Mouse (Mus musculus): ENCODE measurements around the gene Kif1bp. TPM values are rescaled to one million over a fixed set of nuclear protein-coding genes. Genes with fewer than 3 reads are reported as not detected.

Kif1bp gene
- polyA plus RNA-seq, 1 experiment from 2014 or later = 38.7 TPM

DNA sequence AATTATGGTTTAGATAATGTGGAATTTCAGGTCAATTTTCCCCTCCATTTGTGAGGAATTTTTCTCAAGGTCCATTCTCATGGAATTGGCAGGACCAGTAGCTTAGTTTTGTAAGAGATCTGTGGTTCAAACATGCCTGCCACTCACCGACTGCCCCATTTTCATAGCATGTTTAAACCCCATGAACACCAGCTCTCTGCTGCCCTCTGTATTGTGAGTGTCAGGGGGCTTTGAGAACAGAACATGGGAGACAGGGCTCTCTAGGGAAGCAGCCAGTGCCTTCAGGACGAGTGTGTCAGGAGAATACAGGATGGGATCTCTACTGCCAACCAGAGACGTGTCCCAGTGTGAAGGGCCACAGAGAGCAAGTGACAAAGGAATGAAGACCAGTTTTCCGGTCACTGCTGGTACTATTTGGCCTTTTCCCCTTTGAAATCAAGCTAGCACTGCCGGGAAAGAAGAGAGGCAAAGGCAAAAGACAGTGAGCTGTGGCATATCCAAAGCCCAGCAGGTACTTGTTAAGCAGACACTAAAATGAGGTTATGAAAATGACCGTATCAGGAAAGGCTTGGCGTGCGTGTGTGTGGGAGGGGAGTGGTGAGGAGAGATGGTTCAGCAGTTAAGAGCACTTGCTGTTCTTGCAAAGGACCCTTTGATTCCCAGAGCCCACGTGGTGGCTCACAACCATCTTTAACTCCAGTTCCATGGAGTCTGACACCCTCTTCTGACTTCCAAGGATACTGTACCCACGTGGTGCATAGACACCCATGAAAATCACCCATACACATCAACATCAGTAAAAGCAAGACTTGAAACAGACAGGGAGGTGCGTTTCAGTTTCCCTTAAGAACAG, 22.3 kb downstream of the Kif1bp start:
- no peak overlapping the region for H3K9ac ChIP-seq (ENCODE audit: low read length)
- no peak overlapping the region for H3K4me3 ChIP-seq (ENCODE audit: control insufficient read depth in 1 of 2, insufficient read depth in 1 of 2, low read depth in 1 of 2, low read length in 2 of 2)
- H3K27me3 ChIP-seq (ENCODE audit: control insufficient read depth, insufficient read depth, low read length) = no peaks in the 10 kb centered on the region
- no peaks in the 10 kb centered on the region for H3K4me1 ChIP-seq (ENCODE audit: control insufficient read depth in 2 of 2, insufficient read depth in 2 of 2, low read length in 2 of 2)
- no peak overlapping the region for H3K27ac ChIP-seq (replicated peaks in 1 of 2; ENCODE audit: control insufficient read depth in 1 of 2, insufficient read depth in 1 of 2, low read depth in 2 of 2, low read length in 2 of 2)
- H3K9me3 ChIP-seq (ENCODE audit: control insufficient read depth, low read length) = no peaks in the 10 kb centered on the region
- H3K36me3 ChIP-seq (ENCODE audit: control insufficient read depth, insufficient read depth, low read length) = peaks cover 38% of the 10 kb centered on the region
- ATAC-seq (ENCODE audit: insufficient number of reproducible peaks, insufficient read depth, low FRiP score, low read depth) = no peak
- H3K4me2 ChIP-seq (ENCODE audit: low read length) = no peak overlapping the region
- 75% methylated on average over 11 of the region's 11 CpGs for WGBS

DNA sequence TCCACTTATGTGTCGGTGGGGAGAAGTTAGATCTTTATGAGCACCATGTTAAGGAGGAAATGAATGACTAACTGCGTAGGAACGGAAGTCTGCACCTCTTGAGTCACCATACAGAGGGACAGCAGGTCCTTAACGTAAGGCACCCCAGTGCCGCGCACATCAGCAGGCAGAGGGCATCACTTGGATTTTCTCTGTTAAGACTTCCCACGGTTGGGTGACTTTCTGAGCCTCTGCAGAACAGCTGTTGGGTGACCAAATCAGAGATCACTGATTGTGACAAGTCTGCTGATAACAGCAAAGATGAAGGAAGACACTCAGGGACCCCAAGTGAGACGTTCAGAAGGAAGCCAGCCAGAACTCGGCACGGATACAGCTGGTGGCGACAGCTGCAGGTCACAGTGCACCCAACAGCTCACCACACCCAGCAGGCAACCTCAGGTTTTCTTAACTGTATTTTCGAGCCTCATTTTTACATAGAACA, 24.6 kb downstream of the Kif1bp start:
- ATAC-seq (ENCODE audit: insufficient number of reproducible peaks, insufficient read depth, low FRiP score, low read depth) = no peak
- H3K4me1 ChIP-seq (ENCODE audit: control insufficient read depth in 2 of 2, insufficient read depth in 2 of 2, low read length in 2 of 2) = no peaks in the 10 kb centered on the region; a peak in 1 of 4 replicates
- no peaks in the 10 kb centered on the region for H3K27me3 ChIP-seq (ENCODE audit: control insufficient read depth, insufficient read depth, low read length)
- WGBS = 58% methylated on average over 12 of the region's 12 CpGs
- H3K9me3 ChIP-seq (ENCODE audit: control insufficient read depth, low read length) = no peaks in the 10 kb centered on the region
- H3K27ac ChIP-seq (replicated peaks in 1 of 2; ENCODE audit: control insufficient read depth in 1 of 2, insufficient read depth in 1 of 2, low read depth in 2 of 2, low read length in 2 of 2) = no peak overlapping the region
- no peak overlapping the region for H3K4me2 ChIP-seq (ENCODE audit: low read length)
- H3K4me3 ChIP-seq (ENCODE audit: control insufficient read depth in 1 of 2, insufficient read depth in 1 of 2, low read depth in 1 of 2, low read length in 2 of 2) = no peak overlapping the region
- no peak overlapping the region for H3K9ac ChIP-seq (ENCODE audit: low read length)
- peaks cover 16% of the 10 kb centered on the region for H3K36me3 ChIP-seq (ENCODE audit: control insufficient read depth, insufficient read depth, low read length)

DNA sequence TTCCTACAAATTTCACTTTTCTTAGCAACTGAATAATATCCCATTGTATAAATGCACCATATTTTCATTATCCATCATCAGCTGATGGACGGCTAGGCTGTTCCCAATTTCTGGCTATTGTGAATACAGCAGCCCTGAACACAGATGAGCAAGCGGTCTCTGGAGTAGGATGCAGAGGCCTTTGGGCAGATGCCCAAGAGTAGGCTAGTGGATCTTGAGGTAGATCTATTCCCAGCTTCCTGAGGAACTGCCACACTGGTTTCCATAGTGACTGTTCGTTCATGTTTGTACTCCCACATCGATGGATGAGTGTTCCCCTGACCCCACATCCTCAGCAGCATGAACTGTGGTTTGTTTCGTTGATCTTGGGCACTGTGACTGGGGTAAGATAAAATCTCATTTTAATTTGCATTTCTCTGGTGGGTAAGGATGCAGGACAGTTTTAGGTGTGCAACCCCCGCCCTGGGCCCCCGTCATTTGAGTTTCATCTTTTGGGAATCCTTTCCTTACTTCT, 27.4 kb downstream of the Kif1bp start:
- Histone ChIP-seq H3K4me3 (ENCODE audit: control insufficient read depth in 1 of 2, insufficient read depth in 1 of 2, low read depth in 1 of 2, low read length in 2 of 2) (no peak overlapping the region), H3K4me2 (ENCODE audit: low read length) (no peak overlapping the region), H3K27me3 (ENCODE audit: control insufficient read depth, insufficient read depth, low read length) (no peaks in the 10 kb centered on the region), H3K4me1 (ENCODE audit: control insufficient read depth in 2 of 2, insufficient read depth in 2 of 2, low read length in 2 of 2) (no peaks in the 10 kb centered on the region; a peak in 1 of 4 replicates), H3K9me3 (ENCODE audit: control insufficient read depth, low read length) (no peaks in the 10 kb centered on the region), H3K36me3 (ENCODE audit: control insufficient read depth, insufficient read depth, low read length) (no peaks in the 10 kb centered on the region), H3K27ac (replicated peaks in 1 of 2; ENCODE audit: control insufficient read depth in 1 of 2, insufficient read depth in 1 of 2, low read depth in 2 of 2, low read length in 2 of 2) (no peak overlapping the region), H3K9ac (ENCODE audit: low read length) (no peak overlapping the region)
- ATAC-seq (ENCODE audit: insufficient number of reproducible peaks, insufficient read depth, low FRiP score, low read depth) = no peak
- 77% methylated on average over 7 of the region's 7 CpGs for WGBS

DNA sequence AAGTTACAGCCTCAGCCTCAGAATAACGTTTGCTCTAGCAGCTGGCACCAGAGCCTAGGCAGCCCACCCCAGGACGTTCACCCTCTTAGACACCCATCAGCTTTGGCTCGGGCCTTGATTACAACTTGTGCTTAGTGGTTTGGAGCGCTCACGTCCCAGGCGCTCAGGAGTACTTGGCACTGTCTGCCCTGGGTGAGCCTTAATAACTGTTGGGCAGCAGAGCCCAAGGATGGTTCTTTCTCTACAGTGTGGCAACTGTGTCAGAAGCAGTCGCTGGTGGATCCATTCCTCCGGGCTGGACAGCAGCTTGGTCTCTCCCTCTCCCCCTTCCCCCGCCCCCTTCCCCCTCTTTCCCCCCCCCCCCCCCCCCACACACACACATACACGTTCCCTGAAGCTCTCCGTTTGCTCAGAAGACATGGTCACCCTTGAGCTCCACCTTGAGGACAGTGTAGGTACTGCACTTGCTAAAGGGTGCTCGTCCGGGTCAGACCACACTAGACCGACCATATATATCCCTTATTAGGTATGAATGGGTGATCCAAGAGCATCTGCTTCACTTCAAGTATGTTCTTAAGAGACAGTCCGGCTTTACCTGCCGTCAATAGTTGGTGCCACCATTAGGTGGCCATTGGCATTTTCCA, 28.6 kb downstream of the Kif1bp start:
- Histone ChIP-seq H3K9ac (ENCODE audit: low read length) (no peak overlapping the region), H3K4me2 (ENCODE audit: low read length) (no peak overlapping the region), H3K4me1 (ENCODE audit: control insufficient read depth in 2 of 2, insufficient read depth in 2 of 2, low read length in 2 of 2) (no peaks in the 10 kb centered on the region; a peak in 1 of 4 replicates), H3K27ac (replicated peaks in 1 of 2; ENCODE audit: control insufficient read depth in 1 of 2, insufficient read depth in 1 of 2, low read depth in 2 of 2, low read length in 2 of 2) (no peak overlapping the region), H3K4me3 (ENCODE audit: control insufficient read depth in 1 of 2, insufficient read depth in 1 of 2, low read depth in 1 of 2, low read length in 2 of 2) (no peak overlapping the region), H3K9me3 (ENCODE audit: control insufficient read depth, low read length) (no peaks in the 10 kb centered on the region), H3K27me3 (ENCODE audit: control insufficient read depth, insufficient read depth, low read length) (no peaks in the 10 kb centered on the region), H3K36me3 (ENCODE audit: control insufficient read depth, insufficient read depth, low read length) (no peaks in the 10 kb centered on the region)
- 22% methylated on average over 15 of the region's 16 CpGs for WGBS
- ATAC-seq (ENCODE audit: insufficient number of reproducible peaks, insufficient read depth, low FRiP score, low read depth) = 0 out of 2 replicates have a peak, but pooled peaks have one; percentile 21

DNA sequence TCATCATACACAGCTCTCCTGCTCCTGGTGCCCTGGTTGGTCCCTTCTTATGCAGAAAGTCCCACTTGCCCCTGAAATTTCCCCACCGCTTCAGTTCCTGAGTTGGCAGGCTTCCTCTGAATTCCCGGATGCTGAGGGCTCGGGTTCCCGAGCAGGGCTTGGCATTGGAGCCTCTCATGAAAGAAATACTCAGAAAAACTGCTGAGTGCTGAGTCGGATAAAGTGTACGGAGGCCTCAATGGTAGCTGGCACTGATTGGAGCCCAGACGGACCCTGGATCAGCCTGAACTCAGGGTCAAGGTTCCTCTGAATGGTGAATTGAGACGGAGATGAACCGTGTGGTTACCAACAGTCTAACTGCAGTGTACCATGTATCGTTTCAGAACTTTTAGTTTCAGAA, 31.8 kb downstream of the Kif1bp start:
- Histone ChIP-seq H3K27ac (replicated peaks in 1 of 2; ENCODE audit: control insufficient read depth in 1 of 2, insufficient read depth in 1 of 2, low read depth in 2 of 2, low read length in 2 of 2) (no peak overlapping the region), H3K36me3 (ENCODE audit: control insufficient read depth, insufficient read depth, low read length) (no peaks in the 10 kb centered on the region), H3K9me3 (ENCODE audit: control insufficient read depth, low read length) (no peaks in the 10 kb centered on the region), H3K27me3 (ENCODE audit: control insufficient read depth, insufficient read depth, low read length) (no peaks in the 10 kb centered on the region), H3K9ac (ENCODE audit: low read length) (no peak overlapping the region), H3K4me3 (ENCODE audit: control insufficient read depth in 1 of 2, insufficient read depth in 1 of 2, low read depth in 1 of 2, low read length in 2 of 2) (no peak overlapping the region), H3K4me1 (ENCODE audit: control insufficient read depth in 2 of 2, insufficient read depth in 2 of 2, low read length in 2 of 2) (peaks cover 0 to 2% of the 10 kb centered on the region in 2 experiments; a peak in 1 of 4 replicates), H3K4me2 (ENCODE audit: low read length) (no peak overlapping the region)
- ATAC-seq (ENCODE audit: insufficient number of reproducible peaks, insufficient read depth, low FRiP score, low read depth) = no peak
- WGBS = 66% methylated on average over 10 of the region's 10 CpGs

DNA sequence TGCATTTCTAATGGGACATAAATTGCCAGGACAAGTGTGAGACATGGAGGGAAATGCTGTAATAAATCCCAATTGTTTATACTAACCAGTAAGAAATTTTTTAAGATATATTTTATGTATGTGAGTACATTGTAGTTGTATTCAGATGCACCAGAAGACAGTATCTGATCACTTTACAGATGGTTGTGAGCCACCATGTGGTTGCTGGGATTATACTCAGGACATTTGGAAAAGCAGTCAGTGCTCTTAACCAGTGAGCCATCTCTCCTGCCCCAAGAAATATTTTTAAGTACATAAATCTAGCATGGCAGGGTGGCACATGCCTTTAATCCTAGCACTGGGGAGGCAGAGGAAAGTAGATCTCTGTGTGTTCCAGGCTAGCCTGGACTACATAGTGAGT, 32.5 kb downstream of the Kif1bp start:
- Histone ChIP-seq H3K27ac (replicated peaks in 1 of 2; ENCODE audit: control insufficient read depth in 1 of 2, insufficient read depth in 1 of 2, low read depth in 2 of 2, low read length in 2 of 2) (no peak overlapping the region), H3K9ac (ENCODE audit: low read length) (no peak overlapping the region), H3K36me3 (ENCODE audit: control insufficient read depth, insufficient read depth, low read length) (no peaks in the 10 kb centered on the region), H3K4me3 (ENCODE audit: control insufficient read depth in 1 of 2, insufficient read depth in 1 of 2, low read depth in 1 of 2, low read length in 2 of 2) (no peak overlapping the region), H3K9me3 (ENCODE audit: control insufficient read depth, low read length) (no peaks in the 10 kb centered on the region), H3K27me3 (ENCODE audit: control insufficient read depth, insufficient read depth, low read length) (no peaks in the 10 kb centered on the region), H3K4me2 (ENCODE audit: low read length) (no peak overlapping the region), H3K4me1 (ENCODE audit: control insufficient read depth in 2 of 2, insufficient read depth in 2 of 2, low read length in 2 of 2) (peaks cover 0 to 2% of the 10 kb centered on the region in 2 experiments; a peak in 1 of 4 replicates)
- no peak for ATAC-seq (ENCODE audit: insufficient number of reproducible peaks, insufficient read depth, low FRiP score, low read depth)

DNA sequence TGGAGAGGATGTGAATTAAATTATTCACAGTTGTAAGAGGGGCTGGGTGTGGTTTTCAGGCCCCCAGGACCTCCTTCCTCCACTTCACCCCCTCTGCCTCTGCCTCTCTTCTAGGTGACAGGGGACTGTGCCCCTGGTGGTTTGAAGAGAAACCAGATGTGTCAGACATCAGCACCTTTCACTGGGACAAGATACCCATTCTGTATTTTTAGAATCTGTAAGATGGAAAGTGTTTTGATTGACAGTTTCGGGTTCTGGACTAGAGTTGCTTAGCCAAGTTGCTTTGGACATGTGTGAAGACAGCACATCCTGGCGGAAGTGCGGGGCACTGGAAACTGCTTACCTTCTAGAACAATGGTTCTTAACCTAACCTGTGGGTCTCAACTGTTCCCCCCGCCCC, 33.9 kb downstream of the Kif1bp start:
- 74% methylated on average over 4 of the region's 4 CpGs for WGBS
- Histone ChIP-seq H3K4me1 (ENCODE audit: control insufficient read depth in 2 of 2, insufficient read depth in 2 of 2, low read length in 2 of 2) (0 out of 4 replicates have a peak, but pooled peaks cover 0 to 2% of the 10 kb centered on the region in 2 experiments), H3K27ac (replicated peaks in 1 of 2; ENCODE audit: control insufficient read depth in 1 of 2, insufficient read depth in 1 of 2, low read depth in 2 of 2, low read length in 2 of 2) (no peak overlapping the region)

More for the DNA sequence above, 33.9 kb downstream of the Kif1bp start:
- ATAC-seq (ENCODE audit: insufficient number of reproducible peaks, insufficient read depth, low FRiP score, low read depth) = no peak
- Histone ChIP-seq H3K36me3 (ENCODE audit: control insufficient read depth, insufficient read depth, low read length) (no peaks in the 10 kb centered on the region), H3K9me3 (ENCODE audit: control insufficient read depth, low read length) (no peaks in the 10 kb centered on the region), H3K27me3 (ENCODE audit: control insufficient read depth, insufficient read depth, low read length) (no peaks in the 10 kb centered on the region), H3K4me2 (ENCODE audit: low read length) (no peak overlapping the region), H3K9ac (ENCODE audit: low read length) (no peak overlapping the region), H3K4me3 (ENCODE audit: control insufficient read depth in 1 of 2, insufficient read depth in 1 of 2, low read depth in 1 of 2, low read length in 2 of 2) (no peak overlapping the region)
